Mouse (Mus musculus): ENCODE data around the gene Grip1. TPM values are rescaled to one million over a fixed set of nuclear protein-coding genes. Genes with fewer than 3 reads are reported as not detected.

Gene Grip1
- polyA plus RNA-seq, 1 experiment from 2014 or later: 0.86 TPM

DNA sequence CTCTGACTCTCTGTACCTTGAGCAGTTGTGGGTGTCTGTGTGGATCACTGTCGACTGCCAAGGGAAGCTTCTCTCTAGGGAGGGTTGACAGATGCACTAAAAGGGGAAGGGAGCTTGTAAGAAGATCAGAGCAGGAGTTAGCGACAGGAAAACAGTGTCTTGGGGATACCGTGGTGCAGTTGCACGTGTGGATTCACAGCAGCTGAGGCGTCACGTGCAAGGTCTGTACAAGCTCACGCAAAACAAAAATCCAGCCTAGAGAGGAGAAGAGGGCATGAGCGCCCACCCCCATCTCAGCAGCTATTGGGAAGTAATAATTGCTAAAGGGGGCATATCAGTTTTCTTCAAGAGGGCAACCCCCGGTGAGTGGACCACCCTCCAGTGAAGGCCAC is 350.8 kb downstream of the Grip1 start:
- TF ChIP-seq CTCF (IDR thresholded peaks at IDR 0.05; ENCODE audit: low read depth): no peak

DNA sequence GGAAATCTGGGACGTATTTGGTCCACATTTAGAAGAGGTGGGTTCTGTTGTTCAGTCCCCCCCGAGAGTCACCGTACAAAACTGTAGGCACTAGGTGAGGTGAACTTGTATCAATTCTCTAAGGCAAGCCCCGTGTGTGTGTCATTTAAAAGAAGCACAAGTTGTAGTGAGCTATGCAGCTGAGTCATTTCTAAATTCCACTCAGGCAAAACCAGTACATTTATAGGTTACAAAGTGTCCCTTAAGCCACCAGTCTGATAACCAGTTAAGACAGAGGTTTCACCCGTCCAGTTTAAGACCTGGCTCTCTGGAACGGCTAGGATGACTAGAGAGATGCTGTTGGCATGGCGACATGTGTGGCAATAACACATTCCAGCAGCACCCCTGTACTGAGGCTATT is 351.5 kb downstream of the Grip1 start:
- no peak for ATAC-seq
- 70% methylated on average over 7 of the region's 7 CpGs for WGBS (ENCODE audit: insufficient replicate concordance)
- Histone ChIP-seq H3K27me3 (ENCODE audit: insufficient read depth, low read length) (no peaks in the 10 kb centered on the region), H3K4me3 (ENCODE audit: low read depth, low read length) (no peak overlapping the region), H3K9ac (replicated peaks) (no peak overlapping the region), H3K27ac (ENCODE audit: low read depth) (no peak overlapping the region), H3K36me3 (replicated peaks; ENCODE audit: insufficient read depth, low read length) (no peaks in the 10 kb centered on the region), H3K9me3 (ENCODE audit: low read length) (no peaks in the 10 kb centered on the region), H3K4me1 (ENCODE audit: insufficient read depth) (no peaks in the 10 kb centered on the region), H3K4me2 (ENCODE audit: low read depth, low read length) (no peak overlapping the region)
- no peak for DNase-seq
- no peak for TF ChIP-seq EP300 (IDR thresholded peaks at IDR 0.05; ENCODE audit: low read depth)
- TF ChIP-seq CTCF (IDR thresholded peaks at IDR 0.05; ENCODE audit: low read depth): no peak

More for the DNA sequence above, 350.8 kb downstream of the Grip1 start:
- Histone ChIP-seq H3K4me1 (ENCODE audit: insufficient read depth) (no peaks in the 10 kb centered on the region), H3K27me3 (ENCODE audit: insufficient read depth, low read length) (no peaks in the 10 kb centered on the region), H3K4me2 (ENCODE audit: low read depth, low read length) (no peak overlapping the region), H3K36me3 (replicated peaks; ENCODE audit: insufficient read depth, low read length) (no peaks in the 10 kb centered on the region), H3K9ac (replicated peaks) (no peak overlapping the region), H3K9me3 (ENCODE audit: low read length) (no peaks in the 10 kb centered on the region), H3K4me3 (ENCODE audit: low read depth, low read length) (no peak overlapping the region), H3K27ac (ENCODE audit: low read depth) (no peak overlapping the region)
- 69% methylated on average over 9 of the region's 9 CpGs for WGBS (ENCODE audit: insufficient replicate concordance)
- DNase-seq (no peak), ATAC-seq (no peak)

GRCm38 (mm10) chr10:119806151-119806550 is 352.5 kb downstream of the Grip1 start:
- no peak for ATAC-seq
- no peak overlapping the region for H3K9ac ChIP-seq (replicated peaks)
- 72% methylated on average over 8 of the region's 8 CpGs for WGBS (ENCODE audit: insufficient replicate concordance)
- no peaks in the 10 kb centered on the region for H3K4me1 ChIP-seq (ENCODE audit: insufficient read depth)
- H3K4me2 ChIP-seq (ENCODE audit: low read depth, low read length): no peak overlapping the region
- no peak overlapping the region for H3K27ac ChIP-seq (ENCODE audit: low read depth)
- no peak overlapping the region for H3K4me3 ChIP-seq (ENCODE audit: low read depth, low read length)
- H3K9me3 ChIP-seq (ENCODE audit: low read length): no peaks in the 10 kb centered on the region
- no peaks in the 10 kb centered on the region for H3K27me3 ChIP-seq (ENCODE audit: insufficient read depth, low read length)
- no peak for TF ChIP-seq CTCF (IDR thresholded peaks at IDR 0.05; ENCODE audit: low read depth)
- no peaks in the 10 kb centered on the region for H3K36me3 ChIP-seq (replicated peaks; ENCODE audit: insufficient read depth, low read length)
- no peak for DNase-seq

DNA sequence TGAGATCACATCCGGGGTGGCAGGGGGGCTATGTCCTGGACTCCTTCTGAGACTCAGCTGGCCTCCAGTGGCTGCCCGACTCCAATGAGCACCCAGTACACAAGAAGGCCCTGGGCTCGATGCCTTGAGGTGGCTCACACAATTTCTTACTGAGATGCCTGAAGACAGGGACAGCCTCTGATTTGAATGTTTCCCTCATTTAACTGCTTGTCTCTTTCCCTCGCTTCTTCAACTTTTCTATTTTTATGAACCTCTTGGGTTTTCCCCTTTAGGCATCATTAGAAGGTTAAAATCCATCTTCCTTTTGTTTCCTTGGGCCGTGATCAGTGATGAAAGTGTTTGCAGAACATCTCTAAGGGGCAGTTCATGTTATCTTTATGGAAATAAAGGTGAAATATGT is 354.8 kb downstream of the Grip1 start:
- Histone ChIP-seq H3K4me3 (ENCODE audit: low read depth, low read length) (no peak overlapping the region), H3K4me2 (ENCODE audit: low read depth, low read length) (no peak overlapping the region), H3K36me3 (replicated peaks; ENCODE audit: insufficient read depth, low read length) (no peaks in the 10 kb centered on the region), H3K9ac (replicated peaks) (no peak overlapping the region), H3K27ac (ENCODE audit: low read depth) (no peak overlapping the region), H3K4me1 (ENCODE audit: insufficient read depth) (no peaks in the 10 kb centered on the region), H3K9me3 (ENCODE audit: low read length) (no peaks in the 10 kb centered on the region), H3K27me3 (ENCODE audit: insufficient read depth, low read length) (no peaks in the 10 kb centered on the region)
- WGBS (ENCODE audit: insufficient replicate concordance): 80% methylated on average over 5 of the region's 5 CpGs
- TF ChIP-seq CTCF (IDR thresholded peaks at IDR 0.05; ENCODE audit: low read depth) (no peak), EP300 (IDR thresholded peaks at IDR 0.05; ENCODE audit: low read depth) (no peak)
- ATAC-seq (no peak), DNase-seq (no peak)

GRCm38 (mm10) chr10:119814087-119814486 is 360.5 kb downstream of the Grip1 start:
- 65% methylated on average over 4 of the region's 4 CpGs for WGBS (ENCODE audit: insufficient replicate concordance)
- H3K27ac ChIP-seq (ENCODE audit: low read depth): no peak overlapping the region
- no peaks in the 10 kb centered on the region for H3K4me1 ChIP-seq (ENCODE audit: insufficient read depth)
- ATAC-seq: no peak
- H3K9me3 ChIP-seq (ENCODE audit: low read length): no peaks in the 10 kb centered on the region
- no peak overlapping the region for H3K4me3 ChIP-seq (ENCODE audit: low read depth, low read length)
- TF ChIP-seq EP300 (IDR thresholded peaks at IDR 0.05; ENCODE audit: low read depth) (no peak), CTCF (IDR thresholded peaks at IDR 0.05; ENCODE audit: low read depth) (no peak)
- H3K27me3 ChIP-seq (ENCODE audit: insufficient read depth, low read length): no peaks in the 10 kb centered on the region
- no peak overlapping the region for H3K4me2 ChIP-seq (ENCODE audit: low read depth, low read length)
- no peaks in the 10 kb centered on the region for H3K36me3 ChIP-seq (replicated peaks; ENCODE audit: insufficient read depth, low read length)
- H3K9ac ChIP-seq (replicated peaks): no peak overlapping the region
- no peak for DNase-seq

GRCm38 (mm10) chr10:119816001-119816400 is 362.4 kb downstream of the Grip1 start:
- DNase-seq (no peak), ATAC-seq (no peak)
- Histone ChIP-seq H3K27ac (ENCODE audit: low read depth) (no peak overlapping the region), H3K9ac (replicated peaks) (no peak overlapping the region), H3K4me2 (ENCODE audit: low read depth, low read length) (no peak overlapping the region), H3K4me1 (ENCODE audit: insufficient read depth) (no peaks in the 10 kb centered on the region), H3K36me3 (replicated peaks; ENCODE audit: insufficient read depth, low read length) (no peaks in the 10 kb centered on the region), H3K4me3 (ENCODE audit: low read depth, low read length) (no peak overlapping the region), H3K9me3 (ENCODE audit: low read length) (no peaks in the 10 kb centered on the region), H3K27me3 (ENCODE audit: insufficient read depth, low read length) (no peaks in the 10 kb centered on the region)
- TF ChIP-seq EP300 (IDR thresholded peaks at IDR 0.05; ENCODE audit: low read depth): no peak
- TF ChIP-seq CTCF (IDR thresholded peaks at IDR 0.05; ENCODE audit: low read depth): no peak
- 64% methylated on average over 5 of the region's 5 CpGs for WGBS (ENCODE audit: insufficient replicate concordance)

DNA sequence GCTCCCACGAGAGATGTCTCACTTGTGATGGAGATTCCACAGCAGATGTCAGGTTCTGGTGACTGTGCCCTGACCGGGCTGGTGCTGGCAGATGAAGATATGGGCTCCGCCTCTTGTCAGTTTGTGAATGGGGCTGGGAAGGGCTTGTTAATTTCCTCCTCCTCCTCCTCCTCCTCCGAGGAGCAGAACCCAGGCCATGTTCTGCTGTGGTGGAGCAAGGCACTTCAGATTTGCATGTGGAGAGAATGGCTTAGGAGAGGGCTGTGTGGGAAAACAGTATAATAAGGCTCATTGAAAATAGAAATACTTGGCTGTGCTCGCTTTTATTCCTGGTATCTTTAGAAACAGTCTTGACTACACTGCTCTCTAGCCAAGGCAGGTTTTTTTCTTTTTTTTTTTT is 364.8 kb downstream of the Grip1 start:
- Histone ChIP-seq H3K36me3 (replicated peaks; ENCODE audit: insufficient read depth, low read length) (no peaks in the 10 kb centered on the region), H3K27me3 (ENCODE audit: insufficient read depth, low read length) (no peaks in the 10 kb centered on the region), H3K27ac (ENCODE audit: low read depth) (no peak overlapping the region), H3K4me3 (ENCODE audit: low read depth, low read length) (no peak overlapping the region), H3K9ac (replicated peaks) (no peak overlapping the region), H3K9me3 (ENCODE audit: low read length) (no peaks in the 10 kb centered on the region), H3K4me2 (ENCODE audit: low read depth, low read length) (no peak overlapping the region), H3K4me1 (ENCODE audit: insufficient read depth) (no peaks in the 10 kb centered on the region)
- TF ChIP-seq CTCF (IDR thresholded peaks at IDR 0.05; ENCODE audit: low read depth) (no peak), EP300 (IDR thresholded peaks at IDR 0.05; ENCODE audit: low read depth) (no peak)
- 47% methylated on average over 5 of the region's 5 CpGs for WGBS (ENCODE audit: insufficient replicate concordance)
- no peak for ATAC-seq
- DNase-seq: no peak

All from liver, postnatal 0 days (tissue).